ENCODE assay signal across 10 mouse cellular contexts in genomic region chr15:83209092-83209695, GRCm38 (mm10). TPM values are rescaled to one million over a fixed set of nuclear protein-coding genes. Genes with fewer than 3 reads are reported as not detected.
A peak's percentile ranks its signal among the peaks of the same experiment; 100 is the strongest.
DNase-seq lines count a peak whose midpoint lies in the region; ATAC-seq lines count a peak whose summit lies in the region.
"Had no signal": no experiment of that assay in that cellular context is flagged by ENCODE, and none has a peak within 500 bp of the region (broad histone marks: within the 10 kb centered on the region; RNA-seq: fewer than 3 reads in every experiment).

No protein-coding gene starts in this region.

- no peaks in the 10 kb centered on the region for H3K27me3 ChIP-seq in embryonic facial prominence, embryonic 11.5 days (ENCODE audit: control insufficient read depth, insufficient read depth, low read length)
- H3K27me3 ChIP-seq in hindbrain, embryonic 14.5 days (ENCODE audit: control insufficient read depth, insufficient read depth, low read length), result no peaks in the 10 kb centered on the region
- H3K27me3 ChIP-seq in midbrain, embryonic 16.5 days (ENCODE audit: control insufficient read depth, insufficient read depth, low read depth, low read length), result no peaks in the 10 kb centered on the region

- intact Hi-C loops in left cerebral cortex, postnatal 4 days (cut with DNase I), result no loop called here

- no peak overlapping the region for H3K27ac ChIP-seq in embryonic facial prominence, embryonic 11.5 days (replicated peaks; ENCODE audit: low read depth, low read length)
- no peak overlapping the region for H3K27ac ChIP-seq in hindbrain, embryonic 14.5 days
- no peak overlapping the region for H3K27ac ChIP-seq in midbrain, embryonic 16.5 days (ENCODE audit: low read length)

- no peak for ATAC-seq in embryonic facial prominence, embryonic 11.5 days (replicated peaks; ENCODE audit: insufficient number of reproducible peaks, low FRiP score, low TSS enrichment, low read depth)
- no peak for ATAC-seq in hindbrain, embryonic 14.5 days (ENCODE audit: low FRiP score)
- ATAC-seq in midbrain, embryonic 16.5 days, result no peak

- peak overlapping the region; percentile 9; the same call in 1 of the 2 replicates for H3K4me3 ChIP-seq in embryonic facial prominence, embryonic 11.5 days (ENCODE audit: low read depth, low read length)
- H3K4me3 ChIP-seq in hindbrain, embryonic 14.5 days (replicated peaks; ENCODE audit: low read length), result peak overlapping the region; percentile 13; the same call in 1 of the 2 replicates
- peak overlapping the region; percentile 17; the same call in 1 of the 2 replicates for H3K4me3 ChIP-seq in midbrain, embryonic 16.5 days (ENCODE audit: low read depth, low read length)

- peak; percentile 12 for DNase-seq in kidney, postnatal 10 days
- no peak for DNase-seq in kidney, adult 18-20 months
- DNase-seq in embryonic facial prominence, embryonic 11.5 days (ENCODE audit: low spot score), result peak; percentile 59
- DNase-seq in hindbrain, embryonic 14.5 days (ENCODE audit: low spot score), result no peak
- DNase-seq in layer of hippocampus, adult 8-10 months (ENCODE audit: low spot score in 2 of 2), result no peak
- no peak for DNase-seq in cerebellum, adult 9-11 months
- no peak for DNase-seq in left cerebral cortex, postnatal 4 days
- DNase-seq: cerebellum, adult 9-10 months had no signal

- no peaks in the 10 kb centered on the region for H3K9me3 ChIP-seq in embryonic facial prominence, embryonic 11.5 days (replicated peaks; ENCODE audit: control insufficient read depth, low read length)
- no peaks in the 10 kb centered on the region for H3K9me3 ChIP-seq in hindbrain, embryonic 14.5 days (ENCODE audit: control insufficient read depth, low read length)
- no peaks in the 10 kb centered on the region for H3K9me3 ChIP-seq in midbrain, embryonic 16.5 days (replicated peaks; ENCODE audit: control insufficient read depth, low read length, poor library complexity, severe bottlenecking)

- peak overlapping the region; percentile 49 for H3K4me2 ChIP-seq in embryonic facial prominence, embryonic 11.5 days (ENCODE audit: low read depth, low read length)
- peak overlapping the region; percentile 43 for H3K4me2 ChIP-seq in hindbrain, embryonic 14.5 days (replicated peaks)
- peak overlapping the region; percentile 49 for H3K4me2 ChIP-seq in midbrain, embryonic 16.5 days (ENCODE audit: low read length)

- H3K36me3 ChIP-seq in embryonic facial prominence, embryonic 11.5 days (replicated peaks; ENCODE audit: control insufficient read depth, insufficient read depth, low read depth, low read length), result no peaks in the 10 kb centered on the region
- no peaks in the 10 kb centered on the region for H3K36me3 ChIP-seq in hindbrain, embryonic 14.5 days (replicated peaks; ENCODE audit: control insufficient read depth, insufficient read depth)
- no peaks in the 10 kb centered on the region for H3K36me3 ChIP-seq in midbrain, embryonic 16.5 days (ENCODE audit: control insufficient read depth, insufficient read depth, low read length)

- peak overlapping the region; percentile 29; the same call in 1 of the 2 replicates for H3K9ac ChIP-seq in embryonic facial prominence, embryonic 11.5 days (replicated peaks; ENCODE audit: low read length)
- H3K9ac ChIP-seq in hindbrain, embryonic 14.5 days, result 0 out of 2 replicates have a peak overlapping the region, but pooled peaks have one; percentile 26
- H3K9ac ChIP-seq in midbrain, embryonic 16.5 days (ENCODE audit: low read depth, low read length), result no peak overlapping the region; the same call in 1 of the 2 replicates

- 39% methylated on average over 4 of the region's 4 CpGs for WGBS in embryonic facial prominence, embryonic 11.5 days
- WGBS in hindbrain, embryonic 14.5 days, result 44% methylated on average over 4 of the region's 4 CpGs
- WGBS in midbrain, embryonic 16.5 days, result 48% methylated on average over 4 of the region's 4 CpGs

- no peaks in the 10 kb centered on the region for H3K4me1 ChIP-seq in embryonic facial prominence, embryonic 11.5 days (ENCODE audit: control insufficient read depth, insufficient read depth, low read length)
- H3K4me1 ChIP-seq in hindbrain, embryonic 14.5 days (replicated peaks; ENCODE audit: control insufficient read depth, insufficient read depth, low read length), result no peaks in the 10 kb centered on the region
- H3K4me1 ChIP-seq in midbrain, embryonic 16.5 days (ENCODE audit: control insufficient read depth, insufficient read depth, low read length), result no peaks in the 10 kb centered on the region; the same call in 1 of the 2 replicates

RNA-seq across cellular contexts. Expression of gene Cyb5r3, which starts 36.8 kb away (rescaled TPM):
- polyA plus RNA-seq in embryonic facial prominence, embryonic 11.5 days (2014; fragmentation: Nextera tagmentation; extraction: Ambion mirVana), result 106 and 117 TPM in 2 replicates
- 112 and 129 TPM in 2 replicates for polyA plus RNA-seq in hindbrain, embryonic 14.5 days (2014; fragmentation: Nextera tagmentation; extraction: Ambion mirVana)
- 107 and 121 TPM in 2 replicates for polyA plus RNA-seq in midbrain, embryonic 16.5 days (2015; fragmentation: Nextera tagmentation; extraction: Ambion mirVana)
- total RNA-seq in layer of hippocampus, adult 8-10 months (2022), result 10 to 100 TPM; 70.0 to 98.9 (median 81.6) TPM
- 100 to 1,000 TPM; 106 TPM for total RNA-seq in left cerebral cortex, postnatal 4 days (2021)

RNA-seq across cellular contexts. Expression of gene A4galt, which starts 42.4 kb away (rescaled TPM):
- 0.28 and 1.1 TPM in 2 replicates for polyA plus RNA-seq in embryonic facial prominence, embryonic 11.5 days (2014; fragmentation: Nextera tagmentation; extraction: Ambion mirVana)
- 2.3 and 4.2 TPM in 2 replicates for polyA plus RNA-seq in hindbrain, embryonic 14.5 days (2014; fragmentation: Nextera tagmentation; extraction: Ambion mirVana)
- 2.4 and 2.6 TPM in 2 replicates for polyA plus RNA-seq in midbrain, embryonic 16.5 days (2015; fragmentation: Nextera tagmentation; extraction: Ambion mirVana)
- total RNA-seq in layer of hippocampus, adult 8-10 months (2022), result 1 to 10 TPM; 3.7 to 4.5 (median 4.3) TPM
- total RNA-seq in left cerebral cortex, postnatal 4 days (2021), result 1 to 10 TPM; 3.1 to 3.9 TPM
- total RNA-seq: hematopoietic stem cell, adult 5-6 weeks had no signal

Comparison
In these comparisons a context has a peak if more than half of its experiments do, and no peak if none do; other contexts are left out.
1. DNase-seq: peak in kidney, postnatal 10 days (single experiment) and embryonic facial prominence, embryonic 11.5 days (single experiment); none in kidney, adult 18-20 months (single experiment), hindbrain, embryonic 14.5 days (single experiment), layer of hippocampus, adult 8-10 months (0 of 2), cerebellum, adult 9-11 months (single experiment) and left cerebral cortex, postnatal 4 days (single experiment).
2. Peak in every context shown above with its lines, with median percentiles within 50 percentile points of each other: H3K4me2 ChIP-seq and H3K4me3 ChIP-seq.